Mouse (Mus musculus): Measurements from ENCODE around the gene Anks1.

DNA sequence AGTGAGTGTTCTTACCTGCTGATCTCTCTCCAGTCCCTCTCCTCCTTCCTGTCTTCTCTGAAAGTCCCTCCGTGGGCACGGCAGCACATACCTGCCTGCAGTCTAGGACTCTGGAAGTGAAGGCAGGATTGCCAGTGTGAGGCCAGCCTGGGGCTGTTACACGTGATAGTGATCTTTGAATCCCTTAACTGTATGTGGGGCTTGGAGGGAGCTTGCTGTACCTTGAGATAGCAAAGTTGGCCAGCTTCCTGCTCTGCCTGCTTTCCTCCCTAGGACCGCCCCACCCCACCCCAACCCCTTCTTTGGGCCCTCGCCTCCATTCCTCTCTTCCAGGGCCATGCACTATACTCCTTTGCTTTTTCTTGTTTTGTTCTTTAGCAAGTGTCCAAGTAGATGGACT lies 34.6 kb upstream of the Anks1 start:
- TF ChIP-seq CTCF (conservative IDR thresholded peaks at IDR 0.05; ENCODE audit: low read length) (no peak), NANOG (IDR thresholded peaks at IDR 0.05; ENCODE audit: borderline replicate concordance, low read length) (no peak)

All from E14TG2a.4 (cell line).